Mouse (Mus musculus) heart, adult 18-20 months (tissue): ENCODE measurements at regions not wholly inside any gene's neighbourhood (a gene's known extent, or its start where the extent isn't known, plus 50 kb on each side); places are given as distances from the start of the nearest gene placed in this dataset.

Experiments
- DNase-seq, 2 experiments: peaks; one replicate each; pipeline ENCODE4 v3.0.0; 2021 to 2022; ENCODE audit warnings: mixed read lengths in 1 of 2

GRCm38 (mm10) chr1:69746575-69747290 lies 59.7 kb upstream of the Ikzf2 start:
- DNase-seq, result no peak

- no peak for DNase-seq
Measured at GRCm38 (mm10) chr1:69752724-69753123, 65.7 kb upstream of the Ikzf2 start.

GRCm38 (mm10) chr1:69757702-69758101 lies 69.1 kb upstream of the Spag16 start:
- no peak for DNase-seq

GRCm38 (mm10) chr1:69759544-69759943 lies 67.2 kb upstream of the Spag16 start:
- peak in 1 of 2 experiments; percentile 2 for DNase-seq

- DNase-seq, result no peak
Measured at GRCm38 (mm10) chr1:69768714-69769113, 58.1 kb upstream of the Spag16 start.

GRCm38 (mm10) chr1:69770209-69770608 lies 56.6 kb upstream of the Spag16 start:
- DNase-seq, result no peak

GRCm38 (mm10) chr1:69771436-69771835 lies 55.3 kb upstream of the Spag16 start:
- DNase-seq, result no peak

- DNase-seq, result peak in 1 of 2 experiments; percentile 4
Measured at GRCm38 (mm10) chr1:69775589-69775988, 51.2 kb upstream of the Spag16 start.
